Mouse (Mus musculus): ENCODE results near the gene Nr2f2. TPM values are rescaled to one million over a fixed set of nuclear protein-coding genes. Genes with fewer than 3 reads are reported as not detected.

The Nr2f2 gene
- polyA plus RNA-seq (2015; fragmentation: Illumina TruSeq; extraction: RNeasy Lipid Tissue Mini Kit (QIAGEN cat#74804); ENCODE audit: low read depth, low replicate concordance), result 14.4 TPM

DNA sequence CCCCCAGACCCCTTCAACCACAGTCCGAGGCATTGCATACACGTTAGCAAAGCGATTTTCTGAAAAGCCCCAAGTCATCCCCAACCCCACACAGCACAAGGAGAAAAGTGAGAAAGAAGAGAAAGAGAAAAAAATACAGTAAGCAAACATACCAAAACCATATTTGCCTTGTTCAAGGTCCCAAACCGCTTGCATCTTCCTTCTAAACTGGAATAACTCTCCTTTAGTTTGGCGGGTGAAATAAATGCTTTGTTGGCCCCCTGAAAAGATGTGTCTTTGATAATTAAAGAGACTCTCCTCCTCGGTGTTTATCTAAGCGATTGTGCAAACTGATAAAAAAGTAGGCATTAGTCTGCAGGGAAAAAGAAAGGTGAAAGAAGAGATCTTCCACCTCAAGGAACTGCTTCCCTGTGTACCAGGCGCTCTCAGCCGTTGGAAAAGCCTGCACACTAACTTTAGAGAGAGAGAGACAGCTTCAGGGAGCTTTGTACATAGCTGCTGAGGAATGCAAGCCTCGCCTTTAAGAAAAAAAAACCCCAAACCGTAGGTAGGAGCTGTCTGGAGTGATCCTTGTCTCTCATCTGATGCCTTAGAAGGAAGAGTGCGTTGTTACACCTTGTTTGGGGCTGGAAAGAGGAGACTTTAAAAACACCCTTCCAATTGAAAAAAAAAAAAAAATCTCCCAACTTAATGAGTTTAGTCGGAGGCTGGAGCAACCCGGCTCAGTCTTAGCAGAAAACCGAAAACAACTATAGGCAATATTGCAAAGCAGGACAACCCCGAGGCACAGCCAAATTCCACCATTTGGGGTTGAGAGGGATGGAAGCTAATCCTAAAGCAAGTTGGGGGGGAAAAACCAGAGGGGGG lies at the start of gene Nr2f2:
Gene Nr2f2, minus strand, starts transcription at position 795 of the 867 bp plus-strand sequence.

All from brain, adult 10 weeks (tissue).